Mouse (Mus musculus) spleen, adult 12 weeks (tissue): Measurements from ENCODE around the gene Phlda3.

Experiments used
- DNase-seq: peaks from one replicate; pipeline ENCODE4 v3.0.0; 2022; ENCODE audit warnings: low spot score

Gene Phlda3

GRCm38 (mm10) chr1:135793370-135794215 is 27.7 kb downstream of the Phlda3 start:
- DNase-seq, result no peak

GRCm38 (mm10) chr1:135794216-135795134 is 28.6 kb downstream of the Phlda3 start:
- no peak for DNase-seq

- no peak for DNase-seq
Observed at GRCm38 (mm10) chr1:135798492-135798891, 32.6 kb downstream of the Phlda3 start.

GRCm38 (mm10) chr1:135799109-135799627 is 33.2 kb downstream of the Phlda3 start:
- no peak for DNase-seq

- DNase-seq, result no peak
Observed at GRCm38 (mm10) chr1:135800192-135800950, 34.5 kb downstream of the Phlda3 start.

- DNase-seq, result no peak
Observed at GRCm38 (mm10) chr1:135807546-135807945, 41.6 kb downstream of the Phlda3 start.

- no peak for DNase-seq
Observed at GRCm38 (mm10) chr1:135810180-135810579, 44.3 kb downstream of the Phlda3 start.

GRCm38 (mm10) chr1:135811016-135811646 is 45.2 kb downstream of the Phlda3 start:
- peak; percentile 62 for DNase-seq

GRCm38 (mm10) chr1:135812205-135812604 is 46.3 kb downstream of the Phlda3 start:
- no peak for DNase-seq

- DNase-seq, result no peak
Observed at GRCm38 (mm10) chr1:135812618-135813017, 46.7 kb downstream of the Phlda3 start.

- no peak for DNase-seq
Observed at GRCm38 (mm10) chr1:135813071-135813470, 47.2 kb downstream of the Phlda3 start.

- DNase-seq, result no peak
Observed at GRCm38 (mm10) chr1:135813687-135814395, 47.9 kb downstream of the Phlda3 start.

GRCm38 (mm10) chr1:135814531-135814930 is 48.6 kb downstream of the Phlda3 start:
- no peak for DNase-seq

- no peak for DNase-seq
Observed at GRCm38 (mm10) chr1:135817595-135817994, 51.7 kb downstream of the Phlda3 start.

GRCm38 (mm10) chr1:135818481-135819086 is 52.7 kb downstream of the Phlda3 start, which contains the start of gene Lad1:
Gene Lad1, plus strand, starts transcription at chr1:135818598.
- DNase-seq, result no peak
